Mouse (Mus musculus) adrenal gland, postnatal 4 days (tissue): ENCODE results near the gene Slc24a4. TPM values are rescaled to one million over a fixed set of nuclear protein-coding genes. Genes with fewer than 3 reads are reported as not detected.
A peak's percentile ranks its signal among the peaks of the same experiment; 100 is the strongest.
"Not testable (repeated sequence)": the region's sequence is repeated elsewhere in the genome, so short reads cannot be mapped to it uniquely, and the experiment has no call there.

Experiments used
- DNase-seq, 2 experiments: peaks; one replicate each; pipeline ENCODE4 v3.0.0; 2021 to 2022; ENCODE audit warnings: low spot score in 2 of 2, mixed read lengths in 2 of 2
- total RNA-seq, 2 experiments: library from RNA; stranded (reverse); gene quantifications; 2 replicates each; pipeline ENCODE4 v1.2.3; 2021

Slc24a4 gene
- total RNA-seq, 2 experiments from 2014 or later = 0.48 to 0.93 TPM

DNA sequence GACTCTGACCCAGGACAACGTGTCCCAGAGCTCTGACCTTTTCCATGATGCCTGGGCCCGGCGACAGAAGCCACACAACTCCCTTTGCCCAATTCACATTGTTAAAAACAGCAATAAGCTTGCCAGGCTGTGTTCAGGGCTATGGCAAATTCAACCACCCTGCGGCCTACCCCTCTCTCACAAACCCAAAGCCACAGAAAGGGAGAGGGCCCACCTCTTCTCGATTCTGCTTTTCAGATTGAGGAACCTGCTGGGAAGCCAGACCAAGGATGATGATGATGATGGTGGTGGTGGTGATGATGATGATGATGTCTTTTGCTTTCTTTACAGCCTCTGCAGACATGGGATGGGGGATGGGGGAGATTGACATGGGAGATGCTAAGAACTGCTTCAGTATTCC, 117.7 kb downstream of the Slc24a4 start:
- DNase-seq = no peak

- DNase-seq = no peak
Measured at GRCm38 (mm10) chr12:102248104-102248503, 119.6 kb downstream of the Slc24a4 start.

DNA sequence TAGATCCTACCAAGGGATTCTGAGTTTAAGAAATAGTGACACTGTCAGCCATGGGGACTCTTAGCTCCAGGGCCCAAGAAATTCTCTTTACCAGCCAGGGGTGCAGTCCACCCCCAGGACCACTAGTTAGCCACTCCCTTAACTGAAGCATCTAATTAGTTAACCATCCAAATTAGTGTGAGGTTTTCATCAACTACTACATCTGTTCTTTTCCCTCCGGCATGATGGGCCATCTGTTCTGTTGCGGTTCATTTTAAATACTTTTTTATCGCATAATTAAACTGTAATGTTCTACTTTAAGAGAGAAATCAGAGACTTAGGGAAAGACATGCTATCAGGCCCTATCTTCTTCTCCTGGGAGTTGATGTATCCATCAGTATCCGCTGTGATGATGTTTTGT, 121.8 kb downstream of the Slc24a4 start:
- no peak for DNase-seq

DNA sequence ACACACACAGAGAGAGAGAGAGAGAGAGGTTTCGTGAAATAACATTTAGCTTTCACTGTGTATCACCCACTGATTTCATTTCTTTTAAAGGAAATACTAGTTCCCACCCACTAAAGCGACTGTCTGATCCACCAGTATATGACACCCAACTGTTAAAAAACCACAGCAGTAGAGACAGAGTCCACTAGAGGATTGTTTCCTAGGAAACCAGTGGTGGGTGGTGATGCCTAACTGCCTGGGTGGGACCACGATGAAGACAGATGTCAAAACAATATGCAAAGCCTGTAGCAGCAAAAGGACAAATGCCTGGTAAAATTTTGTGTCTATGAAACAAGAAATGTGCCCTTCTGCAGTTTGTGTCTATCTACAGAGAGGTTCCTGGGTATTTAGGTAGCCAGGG, 122.5 kb downstream of the Slc24a4 start:
- DNase-seq = no peak

DNA sequence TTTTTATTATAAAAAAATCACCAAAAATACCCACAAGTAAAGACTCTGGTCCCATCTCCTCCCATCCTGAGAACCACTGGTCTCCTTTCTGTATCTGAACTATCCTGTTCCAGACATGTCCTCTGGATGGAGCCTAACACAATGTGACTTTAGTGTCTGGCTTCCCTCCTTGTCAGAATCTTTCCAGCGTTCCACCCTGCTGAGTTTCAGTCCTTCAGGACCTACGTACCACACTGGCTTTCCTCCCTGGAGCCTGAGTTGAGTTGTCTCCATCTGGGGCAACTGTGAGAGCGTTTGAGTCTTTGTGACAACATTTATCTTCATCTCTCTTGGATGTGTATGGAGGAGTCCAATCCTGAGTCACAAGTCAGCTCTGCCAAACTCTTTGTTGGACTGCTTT, 123.5 kb downstream of the Slc24a4 start:
- DNase-seq = no peak

DNA sequence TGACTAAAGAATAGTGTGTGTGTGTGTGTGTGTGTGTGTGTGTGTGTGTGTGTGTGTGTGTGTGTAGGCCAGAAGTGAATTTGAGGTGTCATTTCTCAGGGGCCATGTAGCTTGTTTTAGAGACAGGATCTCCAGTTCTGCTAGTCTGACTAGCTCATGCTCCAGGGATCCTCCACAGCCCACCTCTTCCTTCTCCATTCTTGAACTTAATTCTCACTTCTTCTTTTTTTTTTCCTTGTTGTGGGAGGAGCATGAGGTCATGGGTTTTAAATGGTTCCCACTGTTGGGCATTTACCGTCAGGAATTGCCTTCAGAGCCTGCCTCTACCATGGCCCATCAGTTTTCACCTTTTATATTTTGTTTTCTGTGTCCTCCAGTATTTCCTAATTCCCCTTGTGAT, 124.0 kb downstream of the Slc24a4 start:
- DNase-seq = no peak

GRCm38 (mm10) chr12:102255012-102255411, 126.5 kb downstream of the Slc24a4 start:
- DNase-seq = no peak

DNA sequence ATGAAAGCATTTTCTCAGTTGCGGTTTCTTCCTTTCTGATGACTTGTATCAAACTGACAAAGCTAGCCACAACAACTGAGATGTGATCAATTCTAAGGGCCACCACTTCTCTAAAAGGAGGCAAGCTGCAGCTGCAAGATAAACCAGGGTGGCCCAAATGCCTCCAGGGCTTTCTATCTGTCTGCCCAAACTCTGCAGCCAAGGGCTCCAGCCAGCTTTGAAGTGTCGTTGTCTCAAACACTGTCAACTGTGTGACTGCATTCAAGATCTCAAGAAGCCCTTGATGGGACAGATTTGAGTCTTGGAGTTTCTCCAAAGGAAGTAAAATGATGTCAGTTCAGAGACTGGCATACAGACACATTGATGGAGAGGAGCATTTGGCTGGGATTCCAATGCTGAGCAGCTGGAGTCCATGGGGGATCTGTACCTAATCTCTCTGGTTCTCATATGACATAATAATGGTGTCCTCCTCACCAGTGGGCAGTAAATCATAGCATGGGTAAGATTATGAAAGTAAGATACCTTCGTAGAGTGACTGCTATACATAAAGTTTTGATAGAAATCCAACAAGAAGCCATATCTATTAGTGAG, 130.1 kb downstream of the Slc24a4 start:
- DNase-seq = no peak

DNA sequence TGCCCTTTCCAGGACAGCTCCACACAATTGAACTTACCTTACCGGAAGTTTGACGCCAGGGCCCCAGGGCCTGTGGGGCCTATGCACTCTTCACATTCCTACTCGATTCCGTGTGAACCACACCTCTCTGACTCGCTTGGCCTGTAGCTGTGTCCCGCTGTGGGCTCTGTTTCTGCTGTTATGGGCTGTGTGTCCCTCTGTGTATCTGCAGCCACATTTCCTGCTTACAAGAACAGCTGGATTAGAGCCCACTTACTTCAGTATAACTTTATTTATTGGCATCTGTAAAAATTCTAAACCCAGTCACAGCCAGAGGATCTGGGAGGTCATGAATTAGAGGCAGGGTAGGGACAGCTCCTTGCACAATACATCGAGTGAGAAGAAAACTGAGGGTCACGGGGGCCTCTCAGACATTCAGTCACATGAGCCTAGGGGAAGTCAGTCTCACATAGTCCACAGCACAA, 133.4 kb downstream of the Slc24a4 start:
- DNase-seq = no peak

- no peak for DNase-seq
Measured at GRCm38 (mm10) chr12:102262809-102263208, 134.3 kb downstream of the Slc24a4 start.

GRCm38 (mm10) chr12:102263249-102263648, 134.7 kb downstream of the Slc24a4 start:
- no peak for DNase-seq

DNA sequence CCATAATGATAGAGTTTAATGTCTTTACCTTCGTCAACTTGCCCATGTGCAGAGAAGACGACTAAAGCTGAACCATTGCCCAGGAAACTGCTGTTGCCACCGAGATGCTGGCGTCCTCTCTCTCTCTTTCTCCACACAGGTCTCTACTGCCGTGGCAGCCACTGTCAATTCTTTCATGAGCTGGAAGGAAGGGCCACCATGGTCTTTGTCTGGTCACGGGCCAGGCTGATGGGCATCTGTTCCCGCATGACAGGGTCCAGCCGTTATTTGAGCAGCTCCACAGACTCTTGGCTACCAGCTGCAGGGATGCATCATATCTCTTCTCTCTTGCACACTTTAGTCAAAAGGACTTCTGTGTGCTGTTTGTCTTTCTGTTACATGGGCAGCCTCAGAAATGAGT, 137.9 kb downstream of the Slc24a4 start:
- no peak for DNase-seq

DNA sequence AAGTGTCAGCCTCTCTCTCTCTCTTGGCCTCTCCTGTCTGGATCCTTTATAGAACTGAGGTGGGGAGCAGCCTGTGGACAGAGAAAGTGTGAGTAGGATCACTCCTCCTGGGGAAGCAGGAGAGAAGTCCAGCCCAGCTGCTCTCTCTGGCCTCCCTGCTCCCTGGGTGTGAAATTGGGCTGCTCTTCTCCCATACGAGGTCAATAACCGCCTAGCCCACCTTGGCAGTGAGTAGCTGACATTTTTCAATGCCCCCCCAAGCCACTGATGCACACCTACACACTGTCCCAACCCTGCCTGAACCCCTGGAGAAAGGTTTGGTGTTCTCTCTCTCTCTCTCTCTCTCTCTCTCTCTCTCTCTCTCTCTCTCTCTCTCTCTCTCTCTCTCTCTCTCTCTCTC, 140.6 kb downstream of the Slc24a4 start:
- DNase-seq = no peak

DNA sequence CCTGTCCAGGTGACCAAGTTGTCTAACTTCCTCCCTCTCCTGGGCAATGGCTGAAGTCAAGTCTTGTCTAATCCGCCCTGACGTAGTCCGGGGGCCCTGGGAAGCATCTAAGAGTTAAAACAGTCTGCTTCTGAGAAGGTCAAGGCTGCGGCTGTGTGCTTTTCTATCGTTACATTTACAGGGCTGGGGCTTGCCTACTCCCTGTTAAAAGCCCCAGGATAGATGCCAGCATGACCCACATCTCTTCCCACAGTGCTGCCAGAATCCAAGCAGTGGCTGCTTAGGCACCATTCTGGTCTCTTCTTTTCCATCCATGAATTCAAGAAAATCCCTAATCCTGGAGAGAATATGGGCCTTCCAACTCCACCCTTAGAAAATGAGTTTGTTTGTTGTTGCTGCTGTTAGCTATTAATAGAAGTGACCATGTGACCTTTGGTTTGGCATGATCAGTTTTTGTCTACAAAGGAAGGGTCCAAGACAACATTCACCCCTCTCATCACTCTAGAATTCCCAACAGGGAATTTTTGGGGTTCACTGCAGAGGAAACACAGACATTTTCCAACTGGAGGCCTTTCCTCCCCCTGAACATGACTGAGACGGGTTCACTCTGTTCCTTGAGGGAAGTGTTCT, 142.4 kb downstream of the Slc24a4 start:
- no peak for DNase-seq

- DNase-seq = no peak
Measured at GRCm38 (mm10) chr12:102271447-102271846, 142.9 kb downstream of the Slc24a4 start.

GRCm38 (mm10) chr12:102275833-102276443, 147.4 kb downstream of the Slc24a4 start:
- DNase-seq = no peak

GRCm38 (mm10) chr12:102280290-102280689, 151.8 kb downstream of the Slc24a4 start:
- DNase-seq = not testable (repeated sequence)

DNA sequence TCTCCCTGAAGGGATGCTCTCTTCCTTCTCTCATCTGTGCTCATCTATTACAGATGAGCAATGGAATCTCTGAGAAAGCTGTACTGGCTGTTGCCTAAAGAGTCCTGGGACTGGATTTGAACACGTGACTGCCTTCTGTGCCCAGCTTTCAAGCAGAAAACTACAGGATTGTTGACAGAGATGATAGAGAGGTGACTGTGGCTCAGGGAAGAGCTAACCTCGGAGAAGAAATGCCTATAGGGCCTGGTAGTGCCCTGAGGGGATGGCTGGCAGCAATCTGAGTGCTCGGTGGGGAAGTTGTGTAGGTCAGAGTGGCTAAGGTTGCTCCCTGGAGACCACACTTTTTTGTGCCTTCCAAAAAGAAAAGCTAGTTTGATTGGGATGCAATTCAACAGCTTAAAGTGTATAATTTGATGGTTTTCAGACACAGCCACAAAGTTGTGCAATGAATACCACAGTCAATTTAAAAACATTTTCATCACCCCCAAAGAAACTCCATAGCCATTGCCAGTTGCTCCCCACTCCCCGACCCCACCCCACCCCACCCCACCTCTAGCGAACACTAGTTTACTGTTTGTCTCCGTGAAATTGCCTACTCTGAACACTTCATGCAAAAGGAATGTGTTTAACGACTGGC, 152.5 kb downstream of the Slc24a4 start:
- no peak for DNase-seq

GRCm38 (mm10) chr12:102282126-102282525, 153.6 kb downstream of the Slc24a4 start:
- no peak for DNase-seq

GRCm38 (mm10) chr12:102282763-102283482, 154.4 kb downstream of the Slc24a4 start, which contains the start of gene Rin3:
Rin3 (plus strand) TSS chr12:102283048.
- DNase-seq = peak; percentile 27 to 47

DNA sequence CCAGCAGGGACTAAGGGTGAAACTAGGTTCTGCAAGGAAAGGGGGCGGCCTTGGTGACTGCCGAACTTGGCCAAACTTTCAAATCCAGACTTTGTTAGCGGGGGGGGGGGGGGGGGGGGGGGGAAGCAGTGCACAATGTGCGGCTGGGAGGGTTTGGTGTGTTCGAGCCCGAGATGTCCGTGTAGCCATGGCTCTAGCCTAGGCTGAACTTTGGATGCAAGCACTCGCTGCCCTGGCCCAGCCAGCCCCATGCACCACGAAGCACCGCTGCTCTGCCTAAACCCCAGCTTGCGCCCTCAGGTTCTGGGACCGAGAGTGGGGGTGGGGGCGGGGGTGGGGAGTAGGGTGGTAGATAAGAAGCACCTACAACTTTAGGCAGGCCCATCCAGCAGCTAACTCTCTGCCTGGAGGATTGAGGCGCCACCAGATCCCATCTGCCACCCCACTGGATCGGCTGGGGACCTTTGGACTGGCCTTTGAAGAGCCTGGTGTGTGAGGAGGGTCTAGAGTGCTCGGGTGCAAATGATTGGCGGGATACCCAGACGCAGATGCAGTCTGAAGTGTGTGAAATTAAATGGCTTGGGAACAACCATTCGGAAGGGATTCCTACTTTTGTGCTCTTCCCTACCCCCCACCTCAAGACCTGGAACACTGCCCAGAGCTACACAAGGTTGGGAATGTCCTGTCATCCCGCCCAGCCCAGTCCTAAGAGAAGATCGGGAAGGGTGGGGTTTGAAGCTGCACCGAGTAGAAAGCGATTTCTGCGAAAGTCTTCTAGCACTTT, 155.1 kb downstream of the Slc24a4 start:
- peak in 1 of 2 experiments; percentile 42 for DNase-seq
